Mouse (Mus musculus): ENCODE results near the gene Acot13.

GRCm38 (mm10) chr13:24831353-24832130 is at the start of gene Acot13, which contains the start of gene Tdp2:
- TF ChIP-seq CTCF (IDR thresholded peaks at IDR 0.05; ENCODE audit: low read depth) (peak; percentile 29; the same call in 1 of the 2 replicates), EP300 (IDR thresholded peaks at IDR 0.05; ENCODE audit: low read depth) (no peak)

Measured in liver, embryonic 14.5 days (tissue).